Mouse (Mus musculus): Measurements from ENCODE around the gene Man2b2. TPM values are rescaled to one million over a fixed set of nuclear protein-coding genes. Genes with fewer than 3 reads are reported as not detected.

Man2b2 gene
- polyA plus RNA-seq, 1 experiment from 2014 or later = 7.7 TPM

GRCm38 (mm10) chr5:36778901-36779300 is 51.6 kb downstream of the Man2b2 start:
- no peak overlapping the region for H3K4me2 ChIP-seq (ENCODE audit: low read depth, low read length)
- no peak overlapping the region for H3K9ac ChIP-seq (replicated peaks; ENCODE audit: low read length)
- no peaks in the 10 kb centered on the region for H3K27me3 ChIP-seq (ENCODE audit: control insufficient read depth, insufficient read depth, low read length)
- no peaks in the 10 kb centered on the region for H3K9me3 ChIP-seq (replicated peaks; ENCODE audit: control insufficient read depth, low read length)
- H3K4me1 ChIP-seq (ENCODE audit: control insufficient read depth, insufficient read depth, low read length) = no peaks in the 10 kb centered on the region
- H3K36me3 ChIP-seq (replicated peaks; ENCODE audit: control insufficient read depth, insufficient read depth, low read depth, low read length) = no peaks in the 10 kb centered on the region
- no peak overlapping the region for H3K4me3 ChIP-seq (ENCODE audit: low read depth, low read length)
- WGBS = 82% methylated on average over 1 of the region's 2 CpGs
- no peak for DNase-seq (ENCODE audit: low spot score)
- no peak overlapping the region for H3K27ac ChIP-seq (replicated peaks; ENCODE audit: low read depth, low read length)
- ATAC-seq (replicated peaks; ENCODE audit: insufficient number of reproducible peaks, low FRiP score, low TSS enrichment, low read depth) = no peak

GRCm38 (mm10) chr5:36777186-36777585 is 53.3 kb downstream of the Man2b2 start:
- ATAC-seq (replicated peaks; ENCODE audit: insufficient number of reproducible peaks, low FRiP score, low TSS enrichment, low read depth) (no peak), DNase-seq (ENCODE audit: low spot score) (no peak)
- Histone ChIP-seq H3K27me3 (ENCODE audit: control insufficient read depth, insufficient read depth, low read length) (no peaks in the 10 kb centered on the region), H3K9me3 (replicated peaks; ENCODE audit: control insufficient read depth, low read length) (no peaks in the 10 kb centered on the region), H3K4me1 (ENCODE audit: control insufficient read depth, insufficient read depth, low read length) (no peaks in the 10 kb centered on the region), H3K4me2 (ENCODE audit: low read depth, low read length) (no peak overlapping the region), H3K4me3 (ENCODE audit: low read depth, low read length) (no peak overlapping the region), H3K27ac (replicated peaks; ENCODE audit: low read depth, low read length) (no peak overlapping the region), H3K36me3 (replicated peaks; ENCODE audit: control insufficient read depth, insufficient read depth, low read depth, low read length) (no peaks in the 10 kb centered on the region), H3K9ac (replicated peaks; ENCODE audit: low read length) (no peak overlapping the region)
- 5% methylated on average over 2 of the region's 2 CpGs for WGBS

- Histone ChIP-seq H3K9ac (replicated peaks; ENCODE audit: low read length) (no peak overlapping the region), H3K4me2 (ENCODE audit: low read depth, low read length) (no peak overlapping the region), H3K4me3 (ENCODE audit: low read depth, low read length) (no peak overlapping the region), H3K4me1 (ENCODE audit: control insufficient read depth, insufficient read depth, low read length) (no peaks in the 10 kb centered on the region), H3K27ac (replicated peaks; ENCODE audit: low read depth, low read length) (0 out of 2 replicates have a peak overlapping the region, but pooled peaks have one; percentile 9), H3K9me3 (replicated peaks; ENCODE audit: control insufficient read depth, low read length) (no peaks in the 10 kb centered on the region), H3K36me3 (replicated peaks; ENCODE audit: control insufficient read depth, insufficient read depth, low read depth, low read length) (no peaks in the 10 kb centered on the region), H3K27me3 (ENCODE audit: control insufficient read depth, insufficient read depth, low read length) (no peaks in the 10 kb centered on the region)
- ATAC-seq (replicated peaks; ENCODE audit: insufficient number of reproducible peaks, low FRiP score, low TSS enrichment, low read depth) = no peak
- DNase-seq (ENCODE audit: low spot score) = peak; percentile 56
- 10% methylated on average over 9 of the region's 9 CpGs for WGBS
Observed at GRCm38 (mm10) chr5:36776021-36776575, 54.4 kb downstream of the Man2b2 start.

GRCm38 (mm10) chr5:36775317-36775716 is 55.1 kb downstream of the Man2b2 start:
- H3K9me3 ChIP-seq (replicated peaks; ENCODE audit: control insufficient read depth, low read length) = no peaks in the 10 kb centered on the region
- no peak for DNase-seq (ENCODE audit: low spot score)
- H3K4me1 ChIP-seq (ENCODE audit: control insufficient read depth, insufficient read depth, low read length) = no peaks in the 10 kb centered on the region
- no peak overlapping the region for H3K9ac ChIP-seq (replicated peaks; ENCODE audit: low read length)
- H3K36me3 ChIP-seq (replicated peaks; ENCODE audit: control insufficient read depth, insufficient read depth, low read depth, low read length) = no peaks in the 10 kb centered on the region
- H3K27me3 ChIP-seq (ENCODE audit: control insufficient read depth, insufficient read depth, low read length) = no peaks in the 10 kb centered on the region
- no peak for ATAC-seq (replicated peaks; ENCODE audit: insufficient number of reproducible peaks, low FRiP score, low TSS enrichment, low read depth)
- H3K4me3 ChIP-seq (ENCODE audit: low read depth, low read length) = no peak overlapping the region
- 72% methylated on average over 2 of the region's 2 CpGs for WGBS
- no peak overlapping the region for H3K4me2 ChIP-seq (ENCODE audit: low read depth, low read length)
- no peak overlapping the region for H3K27ac ChIP-seq (replicated peaks; ENCODE audit: low read depth, low read length)

- Histone ChIP-seq H3K4me2 (ENCODE audit: low read depth, low read length) (no peak overlapping the region), H3K36me3 (replicated peaks; ENCODE audit: control insufficient read depth, insufficient read depth, low read depth, low read length) (no peaks in the 10 kb centered on the region), H3K9ac (replicated peaks; ENCODE audit: low read length) (no peak overlapping the region), H3K4me1 (ENCODE audit: control insufficient read depth, insufficient read depth, low read length) (no peaks in the 10 kb centered on the region), H3K27ac (replicated peaks; ENCODE audit: low read depth, low read length) (no peak overlapping the region), H3K4me3 (ENCODE audit: low read depth, low read length) (no peak overlapping the region), H3K27me3 (ENCODE audit: control insufficient read depth, insufficient read depth, low read length) (no peaks in the 10 kb centered on the region), H3K9me3 (replicated peaks; ENCODE audit: control insufficient read depth, low read length) (no peaks in the 10 kb centered on the region)
- no peak for DNase-seq (ENCODE audit: low spot score)
- WGBS = 85% methylated on average over 5 of the region's 5 CpGs
- ATAC-seq (replicated peaks; ENCODE audit: insufficient number of reproducible peaks, low FRiP score, low TSS enrichment, low read depth) = no peak
Observed at GRCm38 (mm10) chr5:36772586-36772985, 57.9 kb downstream of the Man2b2 start.

- ATAC-seq (replicated peaks; ENCODE audit: insufficient number of reproducible peaks, low FRiP score, low TSS enrichment, low read depth) = no peak
- WGBS = 66% methylated on average over 3 of the region's 3 CpGs
- no peak overlapping the region for H3K9ac ChIP-seq (replicated peaks; ENCODE audit: low read length)
- no peak for DNase-seq (ENCODE audit: low spot score)
- H3K4me2 ChIP-seq (ENCODE audit: low read depth, low read length) = no peak overlapping the region
- H3K27me3 ChIP-seq (ENCODE audit: control insufficient read depth, insufficient read depth, low read length) = no peaks in the 10 kb centered on the region
- no peak overlapping the region for H3K27ac ChIP-seq (replicated peaks; ENCODE audit: low read depth, low read length)
- H3K9me3 ChIP-seq (replicated peaks; ENCODE audit: control insufficient read depth, low read length) = no peaks in the 10 kb centered on the region
- H3K4me3 ChIP-seq (ENCODE audit: low read depth, low read length) = no peak overlapping the region
- no peaks in the 10 kb centered on the region for H3K36me3 ChIP-seq (replicated peaks; ENCODE audit: control insufficient read depth, insufficient read depth, low read depth, low read length)
- no peaks in the 10 kb centered on the region; the same call in 1 of the 2 replicates for H3K4me1 ChIP-seq (ENCODE audit: control insufficient read depth, insufficient read depth, low read length)
Observed at GRCm38 (mm10) chr5:36769603-36770002, 60.9 kb downstream of the Man2b2 start.

GRCm38 (mm10) chr5:36766958-36767703 is 63.3 kb downstream of the Man2b2 start:
- DNase-seq (ENCODE audit: low spot score) (peak; percentile 19), ATAC-seq (replicated peaks; ENCODE audit: insufficient number of reproducible peaks, low FRiP score, low TSS enrichment, low read depth) (peak; percentile 67)
- no peak overlapping the region for H3K4me2 ChIP-seq (ENCODE audit: low read depth, low read length)

GRCm38 (mm10) chr5:36759848-36760247 is 70.6 kb downstream of the Man2b2 start:
- DNase-seq (ENCODE audit: low spot score) (peak; percentile 8), ATAC-seq (replicated peaks; ENCODE audit: insufficient number of reproducible peaks, low FRiP score, low TSS enrichment, low read depth) (no peak)
- Histone ChIP-seq H3K4me1 (ENCODE audit: control insufficient read depth, insufficient read depth, low read length) (peaks cover 2% of the 10 kb centered on the region; the same call in 1 of the 2 replicates), H3K27me3 (ENCODE audit: control insufficient read depth, insufficient read depth, low read length) (no peaks in the 10 kb centered on the region), H3K36me3 (replicated peaks; ENCODE audit: control insufficient read depth, insufficient read depth, low read depth, low read length) (no peaks in the 10 kb centered on the region), H3K9me3 (replicated peaks; ENCODE audit: control insufficient read depth, low read length) (no peaks in the 10 kb centered on the region), H3K4me3 (ENCODE audit: low read depth, low read length) (no peak overlapping the region), H3K4me2 (ENCODE audit: low read depth, low read length) (no peak overlapping the region), H3K27ac (replicated peaks; ENCODE audit: low read depth, low read length) (no peak overlapping the region), H3K9ac (replicated peaks; ENCODE audit: low read length) (no peak overlapping the region)
- 52% methylated on average over 4 of the region's 4 CpGs for WGBS

More at GRCm38 (mm10) chr5:36766958-36767703, 63.3 kb downstream of the Man2b2 start:
- Histone ChIP-seq H3K27me3 (ENCODE audit: control insufficient read depth, insufficient read depth, low read length) (no peaks in the 10 kb centered on the region), H3K4me3 (ENCODE audit: low read depth, low read length) (no peak overlapping the region), H3K9me3 (replicated peaks; ENCODE audit: control insufficient read depth, low read length) (no peaks in the 10 kb centered on the region), H3K27ac (replicated peaks; ENCODE audit: low read depth, low read length) (no peak overlapping the region), H3K4me1 (ENCODE audit: control insufficient read depth, insufficient read depth, low read length) (no peaks in the 10 kb centered on the region; the same call in 1 of the 2 replicates), H3K9ac (replicated peaks; ENCODE audit: low read length) (no peak overlapping the region), H3K36me3 (replicated peaks; ENCODE audit: control insufficient read depth, insufficient read depth, low read depth, low read length) (no peaks in the 10 kb centered on the region)
- WGBS = 31% methylated on average over 10 of the region's 10 CpGs
